Mouse (Mus musculus) T-helper 2 cell (primary cell): Measurements from ENCODE around the gene Rfxank.

Source experiments
- in situ Hi-C: fragments of 300-600 bp; cut with MboI, MseI; formaldehyde crosslinking; loops from one replicate; pipeline ENCODE4 v1.15.1; 2025; ENCODE audit warnings: high pct_unique_total_duplicates

The Rfxank gene

GRCm38 (mm10) chr8:70112401-70113016, 26.4 kb downstream of the Rfxank start:
- in situ Hi-C loops = no loop called here

GRCm38 (mm10) chr8:70111192-70111795, 27.7 kb downstream of the Rfxank start:
- in situ Hi-C loops = no loop called here

GRCm38 (mm10) chr8:70110451-70110850, 28.5 kb downstream of the Rfxank start:
- in situ Hi-C loops = no loop called here

GRCm38 (mm10) chr8:70104922-70105321, 34.0 kb downstream of the Rfxank start:
- in situ Hi-C loops = no loop called here

GRCm38 (mm10) chr8:70104506-70104905, 34.4 kb downstream of the Rfxank start:
- in situ Hi-C loops = no loop called here

GRCm38 (mm10) chr8:70100241-70100640, 38.7 kb downstream of the Rfxank start:
- in situ Hi-C loops = no loop called here

- in situ Hi-C loops = no loop called here
Measured at GRCm38 (mm10) chr8:70099276-70099675, 39.7 kb downstream of the Rfxank start.

- in situ Hi-C loops = no loop called here
Measured at GRCm38 (mm10) chr8:70092786-70093185, 46.2 kb downstream of the Rfxank start.

- in situ Hi-C loops = no loop called here
Measured at GRCm38 (mm10) chr8:70089296-70089960, 49.5 kb downstream of the Rfxank start.

GRCm38 (mm10) chr8:70087836-70088650, 50.9 kb downstream of the Rfxank start:
- in situ Hi-C loops = no loop called here

- in situ Hi-C loops = no loop called here
Measured at GRCm38 (mm10) chr8:70087237-70087636, 51.7 kb downstream of the Rfxank start.

GRCm38 (mm10) chr8:70086151-70086550, 52.8 kb downstream of the Rfxank start:
- in situ Hi-C loops = no loop called here

GRCm38 (mm10) chr8:70084191-70085065, 54.5 kb downstream of the Rfxank start:
- in situ Hi-C loops = no loop called here

GRCm38 (mm10) chr8:70083285-70083684, 55.7 kb downstream of the Rfxank start, which contains the start of gene Hapln4:
Gene Hapln4 (plus strand): TSS chr8:70083457.
- in situ Hi-C loops = no loop called here

- in situ Hi-C loops = no loop called here
Measured at GRCm38 (mm10) chr8:70081976-70082375, 57.0 kb downstream of the Rfxank start.
